ENCODE assay signal across 26 mouse cellular contexts in genomic region chr12:108419570-108419969, GRCm38 (mm10). TPM values are rescaled to one million over a fixed set of nuclear protein-coding genes. Genes with fewer than 3 reads are reported as not detected.
"Had no signal": no experiment of that assay in that cellular context is flagged by ENCODE, and none has a peak within 500 bp of the region (broad histone marks: within the 10 kb centered on the region; RNA-seq: fewer than 3 reads in every experiment).

No protein-coding gene starts in this region.

- DNase-seq: cerebellum, adult 9-11 months; cerebellum, postnatal 10 days; cerebellum, postnatal 14 days; cerebellum, postnatal 25 days; cerebellum, postnatal 36 days; embryo, embryonic 11 days; forebrain, postnatal 0 days; gastrocnemius, adult 2 months; gastrocnemius, postnatal 10 days; gastrocnemius, postnatal 14 days; gastrocnemius, postnatal 25 days; gastrocnemius, postnatal 36 days; heart, adult 11 months; heart, adult 18-20 months; heart, adult 2 months had no signal

- H3K4me3 ChIP-seq: embryonic facial prominence, embryonic 10.5 days; embryonic facial prominence, embryonic 12.5 days; embryonic facial prominence, embryonic 13.5 days; embryonic facial prominence, embryonic 15.5 days; erythroblast, embryonic 14.5 days; forebrain, embryonic 10.5 days; forebrain, embryonic 12.5 days; forebrain, embryonic 13.5 days; forebrain, embryonic 15.5 days; gastrocnemius, adult 2 months; heart, adult 2 months had no signal

- H3K27ac ChIP-seq: embryonic facial prominence, embryonic 10.5 days; embryonic facial prominence, embryonic 12.5 days; embryonic facial prominence, embryonic 13.5 days; embryonic facial prominence, embryonic 15.5 days; forebrain, embryonic 10.5 days; forebrain, embryonic 12.5 days; forebrain, embryonic 13.5 days; forebrain, embryonic 15.5 days; gastrocnemius, adult 2 months; heart, adult 2 months had no signal

RNA-seq across cellular contexts. Expression of gene Eml1, which starts 48.8 kb away (rescaled TPM):
- total RNA-seq: common myeloid progenitor, adult 5-6 weeks; granulocyte monocyte progenitor cell, adult 5-6 weeks had no signal
